Mouse (Mus musculus) olfactory bulb, adult 2 months (tissue): Measurements from ENCODE around the gene Bpifb9a. TPM values are rescaled to one million over a fixed set of nuclear protein-coding genes. Genes with fewer than 3 reads are reported as not detected.
A peak's percentile ranks its signal among the peaks of the same experiment; 100 is the strongest.
"Not testable (repeated sequence)": the region's sequence is repeated elsewhere in the genome, so short reads cannot be mapped to it uniquely, and the experiment has no call there.

ENCODE experiments used
- H3K27ac ChIP-seq: fragments of 200-500 bp; 2 replicates; pipeline ENCODE4 v1.5.1; 2012; ENCODE audit warnings: low read depth, low read length; ENCODE audit not compliant: insufficient read depth
- H3K4me1 ChIP-seq: fragments of 200-500 bp; 2 replicates; pipeline ENCODE4 v1.6.1; 2012; ENCODE audit warnings: low read length; ENCODE audit not compliant: control insufficient read depth, insufficient read depth
- H3K4me3 ChIP-seq: fragments of 200-500 bp; 2 replicates; pipeline ENCODE4 v1.5.1; 2012; ENCODE audit warnings: mild to moderate bottlenecking, low read depth, low read length, moderate library complexity; ENCODE audit not compliant: insufficient read depth
- CTCF ChIP-seq: fragments of 200-500 bp; IDR thresholded peaks from 2 replicates; pipeline ENCODE4 v1.5.1; 2012; ENCODE audit warnings: low read depth, mild to moderate bottlenecking, low read length, moderate library complexity; ENCODE audit not compliant: insufficient read depth
- POLR2A ChIP-seq: fragments of 200-500 bp; IDR thresholded peaks from 2 replicates; pipeline ENCODE4 v1.6.1; 2012; ENCODE audit warnings: mild to moderate bottlenecking, low read depth, low read length, moderate library complexity; ENCODE audit not compliant: insufficient read depth
- WGBS: fragments of 180-500 bp; shearing (Covaris S2); methylation state at CpG from one replicate; pipeline ENCODE4 v1.1.7; 2018; 5-methylcytosine and 5-hydroxymethylcytosine counted together
- polyA plus RNA-seq: library from polyadenylated mRNA; stranded (reverse); fragments of >200 nt; gene quantifications from 2 replicates; pipeline ENCODE4 v1.2.4, GENCODE M21; 2012; ENCODE audit warnings: low replicate concordance; ENCODE audit not compliant: missing spikeins, insufficient read depth, insufficient read length

Bpifb9a gene
- polyA plus RNA-seq, 1 experiment, result not detected

DNA sequence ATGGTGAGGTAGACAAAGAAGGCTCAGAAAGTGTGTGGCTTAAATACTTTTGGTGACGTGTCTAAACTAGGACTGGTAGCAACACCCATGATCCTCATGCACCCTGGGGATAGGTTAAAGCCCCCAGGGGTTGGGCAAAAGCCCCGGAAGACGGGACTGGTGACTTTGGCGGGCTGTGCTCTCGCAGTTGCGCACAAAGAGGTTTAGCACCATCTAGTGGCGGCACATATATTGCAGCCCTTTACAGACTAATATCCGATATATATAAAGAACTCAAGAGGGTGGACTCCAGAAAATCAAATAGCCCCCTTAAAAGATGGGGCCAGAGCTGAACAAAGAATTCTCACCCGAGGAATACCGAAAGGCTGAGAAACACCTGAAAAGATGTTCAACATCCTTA is 37.1 kb downstream of the Bpifb9a start:
- H3K27ac ChIP-seq, H3K4me1 ChIP-seq, H3K4me3 ChIP-seq: not testable (repeated sequence)
- WGBS, result 3% methylated on average over 10 of the region's 10 CpGs
- 0 out of 2 replicates have a peak, but pooled peaks have one; percentile 13 for TF ChIP-seq CTCF

DNA sequence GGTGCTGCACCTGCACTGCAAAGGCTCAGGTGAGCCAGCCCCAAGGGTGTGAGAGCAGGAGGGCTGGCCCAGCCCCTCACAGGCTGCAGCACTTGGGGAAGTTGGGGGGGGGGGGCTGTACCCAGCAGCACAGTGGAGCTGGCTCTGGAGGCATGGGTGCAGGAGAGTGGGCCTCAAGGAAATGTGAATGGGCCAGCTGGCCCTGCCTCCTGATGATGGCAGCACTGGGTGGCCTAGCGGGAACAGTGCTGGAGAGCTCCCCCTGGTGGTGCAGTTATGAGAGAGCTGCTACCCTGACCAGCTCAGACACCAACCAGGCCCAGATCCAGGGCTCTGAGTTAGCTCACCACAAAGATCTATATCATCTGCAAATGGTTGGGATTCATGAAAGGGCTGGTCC is 42.8 kb downstream of the Bpifb9a start:
- H3K4me1 ChIP-seq, result no peaks in the 10 kb centered on the region
- no peak overlapping the region for H3K4me3 ChIP-seq
- WGBS, result 33% methylated on average over 1 of the region's 1 CpGs
- no peak overlapping the region for H3K27ac ChIP-seq
- TF ChIP-seq POLR2A (no peak), CTCF (no peak; the same call in 1 of the 2 replicates)

DNA sequence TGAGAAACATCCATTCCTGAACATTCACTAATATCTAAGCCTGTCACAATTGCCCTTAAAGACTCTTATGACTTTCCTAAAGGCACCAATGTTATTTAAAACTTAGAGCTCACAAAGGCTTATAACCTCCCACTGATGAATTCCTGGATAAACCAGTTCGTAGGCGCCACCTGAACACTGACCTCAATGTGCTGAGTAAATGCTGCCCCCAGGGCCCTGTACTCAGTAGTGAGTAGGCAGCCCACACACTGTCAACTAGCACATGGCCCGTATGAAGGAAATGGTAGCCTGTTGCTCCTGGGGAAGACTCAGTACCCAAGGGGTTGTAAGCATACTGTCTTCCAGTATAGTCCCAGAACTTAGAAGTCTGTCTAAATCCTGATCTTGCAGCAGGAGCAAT is 44.1 kb downstream of the Bpifb9a start:
- no peak overlapping the region for H3K27ac ChIP-seq
- WGBS, result 90% methylated on average over 3 of the region's 3 CpGs
- TF ChIP-seq POLR2A (no peak), CTCF (no peak)
- H3K4me3 ChIP-seq, result no peak overlapping the region
- H3K4me1 ChIP-seq, result no peaks in the 10 kb centered on the region

GRCm38 (mm10) chr2:154304604-154305003 is 47.0 kb downstream of the Bpifb9a start:
- 85% methylated on average over 1 of the region's 3 CpGs for WGBS
- H3K4me1 ChIP-seq, H3K27ac ChIP-seq, H3K4me3 ChIP-seq: not testable (repeated sequence)

DNA sequence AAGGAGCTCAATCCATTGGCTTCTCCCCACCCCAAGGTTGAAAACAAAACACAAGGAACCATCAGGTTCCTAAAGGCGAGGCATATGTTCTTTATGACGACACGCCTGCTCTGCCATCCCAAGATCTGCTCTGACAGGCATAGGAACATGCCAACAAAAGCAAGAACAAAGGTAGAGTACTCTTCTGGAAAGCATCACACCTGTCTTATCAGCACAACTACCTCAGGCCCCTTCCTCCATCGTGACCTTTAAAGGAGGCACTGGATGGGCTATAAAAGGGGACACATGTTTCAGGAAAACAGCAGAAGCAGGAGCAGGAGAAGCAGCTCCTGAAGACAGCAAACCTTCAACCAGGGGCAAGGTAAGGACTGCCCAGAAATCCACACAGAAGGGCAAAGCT is 49.3 kb downstream of the Bpifb9a start, which contains the start of gene Bpifb9b:
Gene Bpifb9b (plus strand): TSS at position 301 of the 400 bp plus-strand sequence.
- not testable (repeated sequence) for H3K27ac ChIP-seq, H3K4me3 ChIP-seq, H3K4me1 ChIP-seq
- WGBS, result 87% methylated on average over 4 of the region's 4 CpGs

DNA sequence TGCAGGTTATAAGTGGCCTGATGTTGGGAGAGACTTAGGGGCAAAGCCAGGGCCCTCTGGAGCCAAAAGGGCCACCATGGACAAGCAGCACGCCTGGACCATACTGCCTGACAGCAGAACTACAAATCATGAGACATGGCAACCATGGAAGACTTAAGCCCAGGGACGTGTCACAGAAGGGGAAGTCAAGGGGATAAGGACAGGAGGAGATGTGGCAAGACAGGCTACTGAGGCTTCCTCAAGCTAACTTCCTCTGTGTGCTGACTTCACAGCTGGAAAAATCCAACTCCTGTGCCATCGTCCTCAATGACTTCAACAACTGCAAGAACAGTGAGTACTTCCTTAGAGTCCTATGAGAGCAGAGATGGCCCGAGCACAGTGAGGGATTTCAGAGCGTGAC is 56.1 kb downstream of the Bpifb9a start:
- not testable (repeated sequence) for H3K27ac ChIP-seq, H3K4me1 ChIP-seq, H3K4me3 ChIP-seq
- 85% methylated on average over 5 of the region's 5 CpGs for WGBS

Other genes with a start within 250 kb of the Bpifb9a start
- gene Bpifa2, start 249.6 kb upstream of the Bpifb9a start, polyA plus RNA-seq, result not detected in 2 replicates
- gene Bpifa3, start 127.5 kb upstream of the Bpifb9a start, polyA plus RNA-seq, result not detected in 2 replicates
- gene Bpifa1, start 115.0 kb upstream of the Bpifb9a start, polyA plus RNA-seq, result not detected in 2 replicates
- not detected in 2 replicates for gene Bpifa5, start 95.2 kb upstream of the Bpifb9a start, polyA plus RNA-seq
- not detected in 2 replicates for gene Bpifb1, start 67.0 kb upstream of the Bpifb9a start, polyA plus RNA-seq
- not detected in 2 replicates for gene Bpifb5, start 34.1 kb upstream of the Bpifb9a start, polyA plus RNA-seq
- gene Bpifb9b, start 49.4 kb downstream of the Bpifb9a start, polyA plus RNA-seq, result not detected in 2 replicates
- not detected in 2 replicates for gene Cdk5rap1, start 115.2 kb downstream of the Bpifb9a start, polyA plus RNA-seq
- not detected in 2 replicates for gene Snta1, start 150.2 kb downstream of the Bpifb9a start, polyA plus RNA-seq
- not detected in 2 replicates for gene Cbfa2t2, start 178.6 kb downstream of the Bpifb9a start, polyA plus RNA-seq